Mouse (Mus musculus) ES-E14 (cell line): ENCODE measurements around the gene Sox14.

Experiments
- CHD2 ChIP-seq: IDR thresholded peaks from 2 replicates; pipeline ENCODE4 v1.6.1; 2014; ENCODE audit warnings: mild to moderate bottlenecking, low read depth, low read length, inconsistent platforms
- HCFC1 ChIP-seq: IDR thresholded peaks from 2 replicates; pipeline ENCODE4 v1.6.1; 2012; ENCODE audit warnings: low read length, inconsistent platforms, borderline replicate concordance; ENCODE audit not compliant: insufficient read depth
- ZC3H11A ChIP-seq: IDR thresholded peaks from 2 replicates; pipeline ENCODE4 v1.6.1; 2012; ENCODE audit warnings: low read depth, mild to moderate bottlenecking, inconsistent platforms, low read length, borderline replicate concordance
- ZNF384 ChIP-seq: IDR thresholded peaks from 2 replicates; pipeline ENCODE4 v1.6.1; 2012; ENCODE audit warnings: low read depth, low read length, inconsistent platforms

DNA sequence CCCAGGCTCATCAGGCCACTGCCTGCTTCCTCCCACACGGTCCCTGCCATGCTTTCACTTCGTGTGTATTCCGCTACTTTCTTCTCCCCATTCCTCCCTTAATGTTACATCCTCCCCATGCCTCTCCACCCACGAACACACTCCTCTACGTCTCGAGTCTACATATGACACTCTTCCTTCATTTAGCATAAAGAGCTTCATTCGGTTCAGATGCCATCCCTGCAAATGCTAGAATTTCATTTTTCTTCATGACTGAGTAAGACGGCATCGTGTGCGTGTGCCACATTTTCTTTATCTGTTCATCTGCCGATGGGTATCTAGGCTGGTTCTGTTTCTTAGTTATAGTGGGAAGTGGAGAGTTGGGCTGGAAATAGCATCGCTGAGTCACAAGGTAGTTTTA is 39.3 kb downstream of the Sox14 start:
- TF ChIP-seq HCFC1 (no peak), ZNF384 (no peak), ZC3H11A (no peak), CHD2 (no peak)
